In the genomic region with DNA sequence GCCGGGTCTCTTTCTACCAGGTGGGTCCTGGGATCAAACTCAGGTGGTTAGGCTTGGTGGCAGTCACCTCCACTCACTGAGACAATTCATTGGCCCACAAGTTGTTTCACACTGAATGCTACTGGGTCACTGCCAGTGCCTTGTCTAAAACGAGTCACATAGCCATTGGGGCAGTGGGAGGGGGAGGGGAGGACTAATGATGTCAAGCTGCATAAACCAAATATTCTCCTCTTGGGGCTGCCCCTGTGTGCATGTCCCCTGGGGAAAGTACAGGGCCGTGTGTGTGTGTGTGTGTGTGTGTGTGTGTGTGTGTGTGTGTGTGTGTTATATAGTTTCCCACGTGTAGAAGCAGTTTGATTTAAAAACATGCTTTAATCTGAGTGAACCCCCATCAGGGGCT, we compare ENCODE assay signal across 25 mouse cellular contexts. TPM values are rescaled to one million over a fixed set of nuclear protein-coding genes. Genes with fewer than 3 reads are reported as not detected.
DNase-seq lines count a peak whose midpoint lies in the region; ATAC-seq lines count a peak whose summit lies in the region.
"Had no signal": no experiment of that assay in that cellular context is flagged by ENCODE, and none has a peak within 500 bp of the region (broad histone marks: within the 10 kb centered on the region; RNA-seq: fewer than 3 reads in every experiment).

No protein-coding gene starts in this region.

- WGBS in hindbrain, embryonic 12.5 days = 69% methylated on average over 4 of the region's 4 CpGs

- no peaks in the 10 kb centered on the region for H3K27me3 ChIP-seq in splenic B cell, adult 2 months (ENCODE audit: control insufficient read depth, insufficient read depth, low read length, poor library complexity, severe bottlenecking)
- no peaks in the 10 kb centered on the region for H3K27me3 ChIP-seq in hindbrain, embryonic 12.5 days
- H3K27me3 ChIP-seq: forebrain, embryonic 15.5 days; kidney, embryonic 15.5 days; limb, embryonic 13.5 days; liver, embryonic 13.5 days; midbrain, embryonic 15.5 days; neural tube, embryonic 13.5 days had no signal

- no peaks in the 10 kb centered on the region for H3K36me3 ChIP-seq in splenic B cell, adult 2 months (ENCODE audit: control insufficient read depth, insufficient read depth, low read length, poor library complexity, severe bottlenecking)
- no peaks in the 10 kb centered on the region for H3K36me3 ChIP-seq in hindbrain, embryonic 12.5 days
- H3K36me3 ChIP-seq: forebrain, embryonic 15.5 days; hindbrain, embryonic 10.5 days; kidney, embryonic 15.5 days; limb, embryonic 13.5 days; liver, embryonic 13.5 days; midbrain, embryonic 15.5 days; neural tube, embryonic 13.5 days had no signal

- H3K27ac ChIP-seq in hindbrain, embryonic 12.5 days = no peak overlapping the region
- H3K27ac ChIP-seq: forebrain, embryonic 15.5 days; hindbrain, embryonic 10.5 days; hindbrain, postnatal 0 days; kidney, embryonic 15.5 days; limb, embryonic 13.5 days; liver, embryonic 13.5 days; midbrain, embryonic 15.5 days; neural tube, embryonic 13.5 days had no signal

- DNase-seq in CD4-positive helper T cell, adult 2 months (ENCODE audit: low read depth, low spot score) = peak; percentile 51
- DNase-seq in NIH3T3 (ENCODE audit: low read depth) = peak; percentile 57
- DNase-seq in naive thymus-derived CD4-positive, alpha-beta T cell, adult 2 months (ENCODE audit: low read depth) = peak; percentile 34
- peak; percentile 94 for DNase-seq in splenic B cell, adult 2 months (ENCODE audit: low read depth, low spot score)
- no peak for DNase-seq in embryo, embryonic 9.5 days (ENCODE audit: extremely low spot score)
- no peak for DNase-seq in cerebellum, adult 9-11 months
- DNase-seq: adrenal gland, postnatal 36 days; cerebellum, adult 11-12 months; cerebellum, postnatal 14 days; gastrocnemius, postnatal 10 days; kidney, adult 11 months; kidney, postnatal 36 days; liver, embryonic 13.5 days; lung, adult 2 months; lung, postnatal 36 days; thymus, postnatal 25 days had no signal

- H3K4me3 ChIP-seq in hindbrain, embryonic 12.5 days = no peak overlapping the region
- H3K4me3 ChIP-seq: forebrain, embryonic 15.5 days; hindbrain, embryonic 10.5 days; kidney, embryonic 15.5 days; limb, embryonic 13.5 days; liver, embryonic 13.5 days; midbrain, embryonic 15.5 days; neural tube, embryonic 13.5 days had no signal

- H3K4me2 ChIP-seq in hindbrain, embryonic 12.5 days (replicated peaks) = no peak overlapping the region
- H3K4me2 ChIP-seq: forebrain, embryonic 15.5 days; heart, embryonic 11.5 days; kidney, embryonic 15.5 days; limb, embryonic 13.5 days; liver, embryonic 13.5 days; midbrain, embryonic 15.5 days; neural tube, embryonic 13.5 days had no signal

- H3K9me3 ChIP-seq in hindbrain, embryonic 12.5 days (replicated peaks) = peaks cover 10% of the 10 kb centered on the region; the same call in 1 of the 2 replicates
- H3K9me3 ChIP-seq: forebrain, embryonic 15.5 days; kidney, embryonic 15.5 days; midbrain, embryonic 15.5 days had no signal

- no peak overlapping the region for H3K9ac ChIP-seq in hindbrain, embryonic 12.5 days
- H3K9ac ChIP-seq: forebrain, embryonic 15.5 days; kidney, embryonic 15.5 days; limb, embryonic 13.5 days; liver, embryonic 13.5 days; midbrain, embryonic 15.5 days; neural tube, embryonic 13.5 days had no signal

- ATAC-seq in hindbrain, embryonic 12.5 days (ENCODE audit: low FRiP score) = no peak
- ATAC-seq: forebrain, embryonic 15.5 days; hindbrain, postnatal 0 days; midbrain, embryonic 15.5 days had no signal

- no peaks in the 10 kb centered on the region for H3K4me1 ChIP-seq in hindbrain, embryonic 12.5 days

RNA-seq across cellular contexts. Expression of a gene that starts 47.3 kb away (rescaled TPM):
- polyA plus RNA-seq in hindbrain, embryonic 12.5 days (2016; fragmentation: Nextera tagmentation; extraction: Ambion mirVana) = 0.53 and 0.62 TPM in 2 replicates

Comparison
In these comparisons a context has a peak if more than half of its experiments do, and no peak if none do; other contexts are left out.
1. DNase-seq: peak in CD4-positive helper T cell, adult 2 months (single experiment), NIH3T3 (single experiment), naive thymus-derived CD4-positive, alpha-beta T cell, adult 2 months (single experiment) and splenic B cell, adult 2 months (single experiment); none in embryo, embryonic 9.5 days (single experiment) and cerebellum, adult 9-11 months (single experiment).